Mouse (Mus musculus): ENCODE data around the gene Supt3. TPM values are rescaled to one million over a fixed set of nuclear protein-coding genes. Genes with fewer than 3 reads are reported as not detected.

Supt3 gene
- polyA plus RNA-seq, 1 experiment, result 12.6 TPM

DNA sequence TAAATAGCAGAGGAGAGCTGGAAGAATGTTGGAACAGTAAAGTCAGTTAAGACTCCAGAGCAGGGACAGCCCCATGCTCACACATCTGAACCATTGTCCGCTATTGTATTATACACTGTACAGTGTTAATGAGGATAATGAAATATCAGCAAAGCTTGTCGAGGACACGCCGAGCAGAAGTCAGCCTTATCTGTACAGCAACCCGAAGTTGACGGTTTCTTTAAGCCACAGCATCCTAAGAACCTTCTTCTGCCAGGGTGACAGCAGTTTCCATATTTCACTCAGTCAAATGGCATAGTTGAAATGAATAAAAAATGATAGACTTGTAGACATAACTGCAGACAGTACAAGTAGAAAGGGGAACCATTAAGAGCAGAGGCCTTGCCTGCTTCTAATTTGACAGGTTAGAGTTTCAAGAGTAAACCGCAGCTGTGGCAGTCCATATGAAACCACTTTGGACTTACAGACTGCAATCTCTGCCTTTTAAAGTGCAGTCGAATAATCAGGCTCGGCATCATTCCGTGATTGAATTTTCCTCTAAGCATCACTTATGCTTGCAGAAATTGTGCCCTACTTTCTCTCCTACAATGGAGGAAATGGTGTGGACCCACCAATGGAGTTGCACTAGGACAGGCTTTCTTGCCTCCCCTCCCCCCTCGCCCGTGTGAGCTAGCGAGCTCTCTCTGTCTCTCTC lies 227.7 kb downstream of the Supt3 start:
- no peak overlapping the region for H3K27ac ChIP-seq (ENCODE audit: control insufficient read depth, insufficient read depth, low read depth, low read length, poor library complexity)
- 73% methylated on average over 13 of the region's 13 CpGs for WGBS
- TF ChIP-seq POLR2A (IDR thresholded peaks at IDR 0.05; ENCODE audit: borderline replicate concordance, control insufficient read depth, low read depth, low read length), result no peak
- TF ChIP-seq CTCF (IDR thresholded peaks at IDR 0.05; ENCODE audit: control insufficient read depth, insufficient read depth, low read length), result no peak
- no peaks in the 10 kb centered on the region; the same call in 1 of the 2 replicates for H3K4me1 ChIP-seq (ENCODE audit: control insufficient read depth, insufficient read depth, low read length)
- H3K4me3 ChIP-seq (replicated peaks; ENCODE audit: control insufficient read depth, low read depth, low read length), result no peak overlapping the region

DNA sequence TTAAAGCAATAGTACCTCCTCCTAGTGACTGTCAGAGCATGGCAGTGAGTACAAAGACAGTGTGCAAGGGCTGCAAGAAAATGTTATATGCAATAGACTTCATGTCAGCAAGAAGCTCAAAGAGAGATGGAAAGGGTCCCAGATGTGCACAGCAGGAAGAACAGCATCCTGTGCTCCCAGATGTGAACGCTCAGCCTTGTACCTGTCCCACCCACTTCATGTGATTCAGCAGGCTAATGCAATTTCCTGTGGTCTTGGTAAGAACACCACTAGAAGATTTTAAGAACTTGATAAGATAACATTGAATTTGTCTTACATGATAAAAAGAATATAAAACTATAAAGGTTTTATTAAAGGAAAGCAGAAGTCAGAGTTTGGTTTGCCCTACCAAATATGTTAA lies 230.5 kb downstream of the Supt3 start:
- Histone ChIP-seq H3K27ac (ENCODE audit: control insufficient read depth, insufficient read depth, low read depth, low read length, poor library complexity) (no peak overlapping the region), H3K4me1 (ENCODE audit: control insufficient read depth, insufficient read depth, low read length) (no peaks in the 10 kb centered on the region), H3K4me3 (replicated peaks; ENCODE audit: control insufficient read depth, low read depth, low read length) (no peak overlapping the region)
- WGBS, result 14% methylated on average over 1 of the region's 1 CpGs
- TF ChIP-seq POLR2A (IDR thresholded peaks at IDR 0.05; ENCODE audit: borderline replicate concordance, control insufficient read depth, low read depth, low read length), result no peak

DNA sequence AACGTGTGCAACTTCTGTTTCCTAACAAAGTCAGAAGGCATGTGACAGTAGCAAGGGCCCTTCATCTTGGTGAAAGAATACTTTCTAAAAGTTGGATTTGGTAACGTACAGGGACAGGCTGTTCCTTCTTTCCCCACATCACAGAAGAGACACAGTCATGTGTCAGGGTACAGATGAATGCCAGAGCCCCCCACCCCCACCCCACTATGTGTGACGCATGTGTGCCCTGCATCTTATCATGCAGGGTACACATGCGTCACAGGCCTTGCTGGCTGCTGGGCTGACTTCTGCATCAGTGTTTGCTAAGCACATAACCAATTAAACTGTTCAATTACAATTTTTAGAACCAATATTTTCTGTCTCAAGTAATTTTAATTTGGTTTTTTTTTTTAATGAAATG lies 231.7 kb downstream of the Supt3 start:
- Histone ChIP-seq H3K27ac (ENCODE audit: control insufficient read depth, insufficient read depth, low read depth, low read length, poor library complexity) (no peak overlapping the region), H3K4me3 (replicated peaks; ENCODE audit: control insufficient read depth, low read depth, low read length) (no peak overlapping the region), H3K4me1 (ENCODE audit: control insufficient read depth, insufficient read depth, low read length) (no peaks in the 10 kb centered on the region)
- TF ChIP-seq POLR2A (IDR thresholded peaks at IDR 0.05; ENCODE audit: borderline replicate concordance, control insufficient read depth, low read depth, low read length) (no peak), CTCF (IDR thresholded peaks at IDR 0.05; ENCODE audit: control insufficient read depth, insufficient read depth, low read length) (no peak)
- 57% methylated on average over 4 of the region's 4 CpGs for WGBS

DNA sequence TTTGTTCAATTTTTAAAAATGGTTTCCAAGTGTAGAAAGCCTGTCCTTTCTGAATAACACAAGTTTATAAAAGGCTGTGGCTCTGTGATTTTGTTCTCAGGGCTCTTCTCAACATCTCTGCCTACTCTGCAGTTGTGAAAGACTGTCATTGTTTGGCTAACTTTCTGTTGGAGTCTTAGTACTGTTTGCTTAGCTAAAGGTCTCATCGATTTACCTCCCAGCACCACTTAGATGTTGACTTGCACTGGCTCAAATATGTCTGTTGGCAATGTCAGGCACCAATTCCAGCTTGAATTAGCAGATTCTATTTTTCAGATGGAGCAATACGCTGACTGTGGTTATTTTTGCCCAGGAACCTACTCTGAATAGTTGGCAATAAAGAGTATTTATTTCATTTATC lies 233.5 kb downstream of the Supt3 start:
- H3K4me3 ChIP-seq (replicated peaks; ENCODE audit: control insufficient read depth, low read depth, low read length), result no peak overlapping the region
- H3K4me1 ChIP-seq (ENCODE audit: control insufficient read depth, insufficient read depth, low read length), result no peaks in the 10 kb centered on the region
- TF ChIP-seq CTCF (IDR thresholded peaks at IDR 0.05; ENCODE audit: control insufficient read depth, insufficient read depth, low read length) (no peak), POLR2A (IDR thresholded peaks at IDR 0.05; ENCODE audit: borderline replicate concordance, control insufficient read depth, low read depth, low read length) (no peak)
- no peak overlapping the region for H3K27ac ChIP-seq (ENCODE audit: control insufficient read depth, insufficient read depth, low read depth, low read length, poor library complexity)
- WGBS, result 87% methylated on average over 2 of the region's 2 CpGs

DNA sequence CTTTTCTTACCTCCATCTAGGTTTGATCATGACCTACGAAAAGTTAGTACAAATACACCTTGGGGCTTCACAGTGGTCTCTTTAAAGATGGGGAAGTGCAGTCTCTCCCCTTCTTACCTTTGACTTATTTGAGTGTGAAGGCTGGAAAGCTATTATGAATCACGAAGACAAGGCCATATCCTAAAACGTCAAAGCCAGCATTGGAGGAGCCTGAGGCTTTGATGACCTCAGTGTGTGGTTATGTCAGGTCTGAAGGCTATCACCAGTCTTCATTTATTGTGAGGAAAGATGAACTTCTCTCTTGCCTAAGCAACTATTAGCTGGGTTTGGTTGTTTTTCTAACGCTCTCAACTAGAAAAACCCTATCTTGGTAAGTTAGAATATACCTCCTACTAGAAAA lies 239.8 kb downstream of the Supt3 start:
- 82% methylated on average over 4 of the region's 4 CpGs for WGBS
- no peak for TF ChIP-seq POLR2A (IDR thresholded peaks at IDR 0.05; ENCODE audit: borderline replicate concordance, control insufficient read depth, low read depth, low read length)
- TF ChIP-seq CTCF (IDR thresholded peaks at IDR 0.05; ENCODE audit: control insufficient read depth, insufficient read depth, low read length), result no peak

DNA sequence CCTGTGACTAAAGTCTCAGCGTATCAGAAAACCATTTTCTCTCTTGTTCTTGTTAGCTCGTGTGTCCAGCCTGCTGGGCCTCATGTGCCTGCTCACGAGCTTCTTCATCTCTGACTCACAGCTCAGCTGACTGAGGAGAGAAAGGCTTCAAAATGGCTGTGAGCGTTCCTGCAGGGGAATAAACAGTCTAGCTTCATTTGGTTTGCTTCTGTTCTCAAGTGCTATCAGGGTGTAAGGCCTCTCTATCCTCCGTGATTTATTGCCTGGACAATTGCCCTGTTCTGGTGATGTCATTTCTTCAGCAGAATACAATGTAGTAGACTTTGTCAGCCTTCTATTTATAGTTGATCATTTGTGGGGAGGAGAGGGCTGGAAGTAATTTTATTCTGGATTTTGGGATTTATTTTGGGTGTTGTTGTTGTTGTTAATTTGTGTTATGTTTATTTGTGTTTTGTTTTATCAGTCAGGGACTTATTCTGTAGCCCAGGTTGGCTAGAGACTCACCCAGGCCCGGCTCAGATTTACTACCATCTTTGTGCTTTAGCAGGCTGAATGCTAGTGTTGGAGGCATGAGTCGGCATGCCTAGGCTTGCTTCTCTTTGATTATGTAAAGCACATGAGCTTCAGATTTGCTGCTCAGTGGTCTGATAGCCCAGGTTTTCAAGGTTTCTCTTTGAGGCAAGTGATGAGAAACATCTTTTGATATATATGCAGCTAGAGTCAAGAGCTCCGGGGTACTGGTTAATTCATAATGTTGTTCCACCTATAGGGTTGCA lies 243.4 kb downstream of the Supt3 start:
- no peaks in the 10 kb centered on the region for H3K4me1 ChIP-seq (ENCODE audit: control insufficient read depth, insufficient read depth, low read length)
- WGBS, result 72% methylated on average over 8 of the region's 8 CpGs
- TF ChIP-seq CTCF (IDR thresholded peaks at IDR 0.05; ENCODE audit: control insufficient read depth, insufficient read depth, low read length) (no peak), POLR2A (IDR thresholded peaks at IDR 0.05; ENCODE audit: borderline replicate concordance, control insufficient read depth, low read depth, low read length) (no peak)
- H3K4me3 ChIP-seq (replicated peaks; ENCODE audit: control insufficient read depth, low read depth, low read length), result no peak overlapping the region
- H3K27ac ChIP-seq (ENCODE audit: control insufficient read depth, insufficient read depth, low read depth, low read length, poor library complexity), result no peak overlapping the region

More for the DNA sequence above, 239.8 kb downstream of the Supt3 start:
- Histone ChIP-seq H3K27ac (ENCODE audit: control insufficient read depth, insufficient read depth, low read depth, low read length, poor library complexity) (no peak overlapping the region), H3K4me3 (replicated peaks; ENCODE audit: control insufficient read depth, low read depth, low read length) (no peak overlapping the region), H3K4me1 (ENCODE audit: control insufficient read depth, insufficient read depth, low read length) (no peaks in the 10 kb centered on the region)

DNA sequence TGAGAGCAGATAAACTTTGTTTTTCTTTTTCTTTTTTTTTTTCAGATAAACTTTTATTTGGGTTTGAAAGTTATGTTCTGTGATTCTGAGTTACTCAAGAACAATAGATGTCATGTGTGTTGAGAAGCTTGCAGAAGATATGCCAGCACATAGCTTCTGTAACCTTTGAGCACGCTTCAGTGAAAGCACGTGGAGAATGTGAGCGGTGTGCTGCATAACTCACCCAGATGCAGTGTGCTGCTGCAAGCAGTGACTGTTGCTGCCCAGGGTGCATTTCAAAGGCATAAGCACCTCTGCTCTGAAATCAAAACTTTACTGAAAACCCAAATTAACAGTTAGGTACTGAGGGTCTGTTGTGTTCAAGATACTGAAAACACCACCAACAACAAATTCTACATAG lies 251.5 kb downstream of the Supt3 start:
- TF ChIP-seq CTCF (IDR thresholded peaks at IDR 0.05; ENCODE audit: control insufficient read depth, insufficient read depth, low read length) (no peak), POLR2A (IDR thresholded peaks at IDR 0.05; ENCODE audit: borderline replicate concordance, control insufficient read depth, low read depth, low read length) (no peak)
- Histone ChIP-seq H3K27ac (ENCODE audit: control insufficient read depth, insufficient read depth, low read depth, low read length, poor library complexity) (no peak overlapping the region), H3K4me3 (replicated peaks; ENCODE audit: control insufficient read depth, low read depth, low read length) (no peak overlapping the region), H3K4me1 (ENCODE audit: control insufficient read depth, insufficient read depth, low read length) (no peaks in the 10 kb centered on the region)
- WGBS, result 91% methylated on average over 3 of the region's 3 CpGs

DNA sequence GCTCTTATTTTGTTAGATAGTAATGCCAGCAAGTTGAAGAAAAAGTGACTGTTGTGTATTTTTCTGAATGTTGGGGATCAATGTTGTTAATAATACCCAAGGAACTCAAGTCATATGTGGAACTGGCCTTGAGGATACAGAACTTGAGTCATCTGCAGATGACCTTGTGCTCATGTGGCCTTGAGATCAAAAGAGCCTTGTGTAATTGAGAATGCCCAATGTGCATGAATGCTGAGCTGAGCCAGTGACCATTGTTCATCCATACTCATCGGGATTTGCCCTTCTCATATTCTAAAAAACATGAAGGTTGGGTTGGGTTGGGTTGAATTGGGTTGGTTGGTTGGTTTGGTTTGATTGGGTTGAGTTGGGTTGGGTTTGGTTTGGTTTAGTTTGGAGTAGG lies 252.2 kb downstream of the Supt3 start:
- TF ChIP-seq CTCF (IDR thresholded peaks at IDR 0.05; ENCODE audit: control insufficient read depth, insufficient read depth, low read length), result no peak
- TF ChIP-seq POLR2A (IDR thresholded peaks at IDR 0.05; ENCODE audit: borderline replicate concordance, control insufficient read depth, low read depth, low read length), result no peak
- H3K4me3 ChIP-seq (replicated peaks; ENCODE audit: control insufficient read depth, low read depth, low read length), result no peak overlapping the region
- no peak overlapping the region for H3K27ac ChIP-seq (ENCODE audit: control insufficient read depth, insufficient read depth, low read depth, low read length, poor library complexity)
- H3K4me1 ChIP-seq (ENCODE audit: control insufficient read depth, insufficient read depth, low read length), result no peaks in the 10 kb centered on the region
- WGBS, result 65% methylated on average over 1 of the region's 1 CpGs
